Mouse (Mus musculus): ENCODE data around the gene Znhit3. TPM values are rescaled to one million over a fixed set of nuclear protein-coding genes. Genes with fewer than 3 reads are reported as not detected.

Gene Znhit3
- total and polyA plus RNA-seq, 3 experiments: 49.6 to 76.1 TPM; not detected in 1

DNA sequence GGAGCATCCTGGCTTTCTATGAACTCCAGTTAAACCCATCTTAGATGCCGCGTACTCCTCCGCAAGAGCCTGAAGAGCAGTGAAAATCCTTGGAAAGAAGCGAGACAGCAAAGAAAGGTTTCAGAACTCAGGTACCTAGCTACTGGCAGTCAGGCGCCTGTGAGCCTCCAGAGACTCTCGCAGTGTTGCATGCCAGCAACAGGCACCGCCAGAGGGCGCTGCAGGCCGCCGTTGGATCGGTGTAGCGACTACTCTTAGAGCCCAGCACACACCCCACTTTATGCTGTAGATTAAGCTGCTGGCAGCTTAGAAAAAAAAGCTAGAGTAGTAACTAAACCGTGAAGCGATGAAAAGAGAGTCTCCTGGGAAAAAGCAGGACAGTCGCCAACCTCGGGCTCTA lies 2.3 kb upstream of the Znhit3 start (continued):
- TF ChIP-seq UBTF (IDR thresholded peaks at IDR 0.05; ENCODE audit: borderline replicate concordance, insufficient read depth, low read depth, low read length) (no peak), USF2 (IDR thresholded peaks at IDR 0.05; ENCODE audit: borderline replicate concordance in 1 of 2, insufficient read depth in 1 of 2, low read depth in 1 of 2, low read length in 2 of 2) (no peak), EP300 (IDR thresholded peaks at IDR 0.05; ENCODE audit: low read depth in 1 of 2, low read length in 2 of 2) (peak in 1 of 2 experiments; percentile 8; a peak in 1 of 4 replicates), TCF12 (IDR thresholded peaks at IDR 0.05; ENCODE audit: low read depth, low read length) (peak; percentile 44; the same call in 1 of the 2 replicates), RAD21 (IDR thresholded peaks at IDR 0.05; ENCODE audit: low read depth, low read length) (peak; percentile 90), ZMIZ1 (IDR thresholded peaks at IDR 0.05; ENCODE audit: low read depth, low read length) (0 out of 2 replicates have a peak, but pooled peaks have one; percentile 54), MAX (IDR thresholded peaks at IDR 0.05; ENCODE audit: low read length) (peak; percentile 56; the same call in 1 of the 2 replicates), ETS1 (IDR thresholded peaks at IDR 0.05; ENCODE audit: low read depth, low read length) (peak; percentile 25; the same call in 1 of the 2 replicates), KAT2A (conservative IDR thresholded peaks at IDR 0.05; ENCODE audit: low read depth, low read length) (no peak), HCFC1 (IDR thresholded peaks at IDR 0.05; ENCODE audit: low read depth, low read length) (peak; percentile 64; the same call in 1 of the 2 replicates), TBP (IDR thresholded peaks at IDR 0.05; ENCODE audit: low read depth, low read length) (no peak), MXI1 (IDR thresholded peaks at IDR 0.05; ENCODE audit: low read depth, low read length) (peak; percentile 66), JUND (IDR thresholded peaks at IDR 0.05; ENCODE audit: low read depth, low read length) (no peak), POLR2AphosphoS2 (IDR thresholded peaks at IDR 0.05; ENCODE audit: low read length) (no peak), GATA1 (IDR thresholded peaks at IDR 0.05; ENCODE audit: low read depth, low read length) (no peak), RCOR1 (IDR thresholded peaks at IDR 0.05; ENCODE audit: low read depth, low read length) (no peak; the same call in 1 of the 2 replicates), MEF2A (IDR thresholded peaks at IDR 0.05; ENCODE audit: extremely low read depth, insufficient replicate concordance, low read depth, low read length, poor library complexity, severe bottlenecking) (no peak)

DNA sequence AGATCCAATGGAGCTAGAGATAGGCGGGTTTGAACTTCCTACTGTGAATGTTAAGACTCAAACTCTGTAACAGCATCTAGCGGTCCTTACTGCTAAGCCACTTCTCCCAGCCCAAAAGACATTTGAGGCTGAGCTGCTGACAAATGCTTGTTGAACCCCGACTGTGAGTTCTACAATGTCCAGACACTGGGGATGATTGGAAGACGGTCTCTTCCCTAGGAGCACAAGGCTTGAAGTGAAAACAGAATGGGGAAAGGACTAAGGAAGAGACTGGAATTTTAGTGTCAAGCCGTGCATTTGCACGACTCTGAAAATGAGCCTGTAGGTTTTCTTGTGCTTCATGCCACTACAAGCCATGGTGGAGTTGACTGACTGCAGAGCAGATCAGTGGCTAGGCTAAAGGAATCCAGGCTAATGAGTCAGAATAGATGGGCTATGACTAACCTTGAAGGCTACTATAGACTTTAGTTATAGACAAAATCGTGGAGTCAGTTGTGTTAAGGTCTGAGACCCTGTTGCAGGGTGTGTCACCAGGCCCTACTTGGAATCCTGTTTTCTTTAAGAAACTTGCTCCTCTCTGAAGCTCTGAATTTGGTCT lies 636 bp upstream of the Znhit3 start:
- TF ChIP-seq EP300 (IDR thresholded peaks at IDR 0.05; ENCODE audit: low read depth in 1 of 2, low read length in 2 of 2): 0 out of 4 replicates have a peak, but pooled peaks of 1 of the 2 experiments have one; percentile 12
- TF ChIP-seq CTCF (IDR thresholded peaks at IDR 0.05 in 2 of 3, conservative IDR thresholded peaks at IDR 0.05 in 1 of 3; ENCODE audit: control insufficient read depth in 1 of 3, insufficient read depth in 1 of 3, low read depth in 2 of 3, low read length in 3 of 3, poor library complexity in 1 of 3, severe bottlenecking in 1 of 3): no peak
- peak overlapping the region; percentile 56 for H3K9ac ChIP-seq (ENCODE audit: control insufficient read depth, low read depth, low read length, poor library complexity, severe bottlenecking)
- peaks cover 0 to 17% of the 10 kb centered on the region in 2 experiments; a peak in 3 of 4 replicates for H3K4me1 ChIP-seq (ENCODE audit: control insufficient read depth in 1 of 2, insufficient read depth in 2 of 2, low read length in 2 of 2)
- H3K27ac ChIP-seq (ENCODE audit: control insufficient read depth, low read depth, low read length): peak overlapping the region; percentile 23
- H3K79me2 ChIP-seq (ENCODE audit: control insufficient read depth, insufficient read depth, low read length, poor library complexity): peaks cover 12% of the 10 kb centered on the region
- H3K27me3 ChIP-seq (ENCODE audit: control insufficient read depth in 1 of 2, insufficient read depth in 2 of 2, low read length in 2 of 2): peaks cover 0 to 1% of the 10 kb centered on the region in 2 experiments; a peak in 2 of 4 replicates
- H3K9me3 ChIP-seq (replicated peaks; ENCODE audit: insufficient read depth, low read length): no peaks in the 10 kb centered on the region
- H3K4me3 ChIP-seq (ENCODE audit: control insufficient read depth in 1 of 2, insufficient read depth in 1 of 2, low read depth in 2 of 2, low read length in 2 of 2): peak overlapping the region; percentile 60 to 97
- DNase-seq (ENCODE audit: low read depth, low spot score): no peak
- H3K36me3 ChIP-seq (ENCODE audit: control insufficient read depth in 1 of 2, insufficient read depth in 2 of 2, low read length in 2 of 2): peaks cover 0 to 19% of the 10 kb centered on the region in 2 experiments; a peak in 2 of 4 replicates

Measured in MEL (cell line).